Mouse (Mus musculus) bone marrow, adult 2 months (tissue): Measurements from ENCODE around the gene Ptpn13.

Experiments
- CTCF ChIP-seq: fragments of 200-500 bp; IDR thresholded peaks from 2 replicates; pipeline ENCODE4 v1.5.1; 2011; ENCODE audit warnings: low read length, control low read depth; ENCODE audit not compliant: control insufficient read depth, insufficient read depth
- POLR2A ChIP-seq: fragments of 200-500 bp; IDR thresholded peaks from 2 replicates; pipeline ENCODE4 v1.6.1; 2011; ENCODE audit warnings: low read depth, mild to moderate bottlenecking, control low read depth, low read length, borderline replicate concordance; ENCODE audit not compliant: control insufficient read depth

DNA sequence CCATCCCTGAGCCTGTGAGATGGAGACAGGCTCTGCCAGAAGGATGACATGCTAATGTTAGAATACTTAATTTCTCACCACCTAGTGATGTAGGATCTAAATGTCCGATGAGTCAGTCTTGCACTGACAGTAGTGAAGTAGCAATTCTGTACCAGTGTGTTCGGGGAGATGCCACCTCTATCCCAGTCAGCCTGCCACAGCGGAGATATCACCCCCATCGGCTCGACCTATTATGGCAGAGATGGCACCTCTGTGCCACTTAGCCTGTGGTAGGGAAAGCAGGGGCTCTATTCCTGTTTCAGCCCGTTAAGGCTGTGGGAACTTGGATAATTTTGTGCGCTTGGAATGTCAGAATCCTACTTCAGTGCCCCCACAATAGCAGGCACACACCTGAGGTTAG, 62.0 kb downstream of the Ptpn13 start:
- TF ChIP-seq CTCF = no peak
- TF ChIP-seq POLR2A = no peak
